Mouse (Mus musculus) ES-Bruce4 (cell line): ENCODE results near the gene Elf4.

Experiments
- EP300 ChIP-seq: IDR thresholded peaks from 2 replicates; pipeline ENCODE4 v1.6.1; 2011; ENCODE audit warnings: low read depth, low read length; ENCODE audit not compliant: insufficient read depth
- POLR2A ChIP-seq: IDR thresholded peaks from one replicate; pipeline ENCODE4 v1.8.1; 2011; ENCODE audit warnings: low read length; ENCODE audit not compliant: insufficient read depth

GRCm38 (mm10) chrX:48439036-48439435 lies 23.9 kb downstream of the Elf4 start:
- no peak for TF ChIP-seq EP300
- TF ChIP-seq POLR2A: no peak
